Mouse (Mus musculus): ENCODE results near the gene Gm29609. TPM values are rescaled to one million over a fixed set of nuclear protein-coding genes. Genes with fewer than 3 reads are reported as not detected.

Gene Gm29609
- polyA plus RNA-seq, 1 experiment from 2014 or later, result 0.63 TPM

DNA sequence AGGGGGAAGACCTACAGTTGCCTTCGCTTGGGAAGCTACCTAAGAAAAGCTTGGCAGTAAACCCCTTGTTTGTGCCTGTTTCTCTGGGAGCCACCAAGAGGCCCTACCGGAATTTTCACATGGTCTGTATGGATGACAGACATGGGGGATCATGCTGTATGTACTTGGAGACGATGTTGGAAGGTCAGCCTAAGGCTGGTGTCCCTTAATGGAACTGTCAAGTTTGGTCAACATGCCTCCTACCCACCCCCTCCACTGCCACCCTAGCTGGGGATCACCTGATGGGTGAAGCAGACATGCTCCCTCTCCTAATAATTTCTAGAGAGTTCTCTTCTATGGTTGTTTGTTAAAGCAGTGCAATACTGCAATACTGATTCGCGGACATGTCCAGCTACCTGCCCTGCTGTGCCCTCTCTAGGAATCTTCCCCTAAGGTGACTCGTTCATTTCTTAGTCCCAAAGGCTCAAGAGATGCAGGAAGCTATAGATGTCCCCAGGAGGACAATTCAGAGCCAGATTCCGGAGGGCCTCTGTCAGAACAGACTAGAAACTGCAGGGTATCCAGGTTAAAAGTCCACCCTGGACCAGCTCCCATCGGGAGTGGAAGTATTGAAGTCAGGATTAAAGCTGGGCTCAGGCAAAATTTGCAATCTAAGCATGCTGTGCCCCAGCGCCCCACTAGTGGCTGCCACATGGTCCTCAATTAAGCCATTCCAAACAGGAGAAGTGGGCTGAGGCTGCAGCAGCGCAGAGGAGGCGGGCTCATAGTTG is 83.8 kb downstream of the Gm29609 start:
- no peak for ATAC-seq (replicated peaks; ENCODE audit: extremely low read depth, insufficient read depth, low FRiP score)

DNA sequence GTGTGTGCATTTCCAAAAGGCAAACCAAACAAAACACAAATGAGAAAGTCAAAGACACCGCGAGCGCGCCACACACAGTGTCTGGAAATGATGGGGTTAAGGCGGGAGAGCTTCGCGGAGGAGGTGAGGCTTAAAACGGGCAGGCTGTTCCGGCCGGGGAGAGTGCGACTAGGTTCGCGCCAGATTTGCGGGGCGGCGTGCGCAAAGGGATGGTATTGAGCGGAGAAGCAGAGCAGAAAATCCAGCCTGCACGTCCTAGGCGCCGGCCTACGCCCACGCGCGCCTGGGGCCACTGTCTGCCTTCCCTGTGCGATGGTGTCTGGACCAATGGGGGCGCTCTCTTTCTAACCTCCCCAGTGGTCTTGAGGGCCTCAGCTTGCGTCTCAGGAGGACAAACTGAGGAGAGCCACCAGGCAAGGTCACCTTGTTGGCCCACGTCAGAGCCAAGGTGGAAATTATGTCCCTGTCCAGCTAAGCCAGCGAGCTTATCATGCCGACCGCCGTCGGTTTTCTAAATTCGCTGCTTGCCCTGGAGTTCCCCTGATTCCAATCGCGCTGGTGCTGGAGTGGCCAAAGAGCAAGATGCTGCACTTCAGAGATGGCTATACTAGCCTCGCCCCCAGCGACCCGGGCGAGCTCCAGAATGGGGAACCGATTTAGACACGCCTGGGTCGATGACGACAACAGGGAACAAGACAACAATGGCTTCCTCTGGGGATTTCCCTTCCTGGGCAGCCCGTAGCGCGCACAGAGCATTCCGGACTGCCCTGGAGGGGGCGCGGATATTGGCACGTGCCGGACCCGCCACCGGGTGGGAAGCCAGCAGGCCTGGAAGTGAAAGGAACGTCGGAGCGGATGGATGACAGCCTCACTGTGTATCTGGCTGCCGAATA is 84.7 kb downstream of the Gm29609 start:
- Histone ChIP-seq H3K27ac (ENCODE audit: low read length) (no peak overlapping the region), H3K9ac (ENCODE audit: low read length) (peak overlapping the region; percentile 53), H3K27me3 (ENCODE audit: control insufficient read depth, insufficient read depth, low read length) (peaks cover 84% of the 10 kb centered on the region), H3K4me1 (ENCODE audit: control insufficient read depth, insufficient read depth, low read length) (peaks cover 26% of the 10 kb centered on the region), H3K9me3 (replicated peaks; ENCODE audit: control insufficient read depth, low read length) (no peaks in the 10 kb centered on the region; the same call in 1 of the 2 replicates), H3K4me2 (ENCODE audit: low read depth, low read length) (peak overlapping the region; percentile 77), H3K4me3 (ENCODE audit: low read length) (peak overlapping the region; percentile 54), H3K36me3 (ENCODE audit: control insufficient read depth, insufficient read depth) (no peaks in the 10 kb centered on the region)
- peak; percentile 61 for ATAC-seq (replicated peaks; ENCODE audit: extremely low read depth, insufficient read depth, low FRiP score)
- under 1% methylated on average over 59 of the region's 59 CpGs for WGBS

More for the DNA sequence above, 83.8 kb downstream of the Gm29609 start:
- no peaks in the 10 kb centered on the region for H3K36me3 ChIP-seq (ENCODE audit: control insufficient read depth, insufficient read depth)
- peaks cover 75% of the 10 kb centered on the region for H3K27me3 ChIP-seq (ENCODE audit: control insufficient read depth, insufficient read depth, low read length)
- H3K4me2 ChIP-seq (ENCODE audit: low read depth, low read length), result peak overlapping the region; percentile 77
- H3K27ac ChIP-seq (ENCODE audit: low read length), result no peak overlapping the region
- peak overlapping the region; percentile 53 for H3K9ac ChIP-seq (ENCODE audit: low read length)
- no peaks in the 10 kb centered on the region; the same call in 1 of the 2 replicates for H3K9me3 ChIP-seq (replicated peaks; ENCODE audit: control insufficient read depth, low read length)
- peak overlapping the region; percentile 54 for H3K4me3 ChIP-seq (ENCODE audit: low read length)
- 34% methylated on average over 11 of the region's 11 CpGs for WGBS
- H3K4me1 ChIP-seq (ENCODE audit: control insufficient read depth, insufficient read depth, low read length), result peaks cover 26% of the 10 kb centered on the region

Other genes with a start within 250 kb of the Gm29609 start
- 2.6 and 2.7 TPM in 2 replicates for gene Cgref1, start 234.3 kb downstream of the Gm29609 start, polyA plus RNA-seq (2015; fragmentation: Nextera tagmentation; extraction: Ambion mirVana)
- gene Preb, start 219.6 kb downstream of the Gm29609 start, polyA plus RNA-seq (2015; fragmentation: Nextera tagmentation; extraction: Ambion mirVana), result 95.9 and 96.5 TPM in 2 replicates
- 0.09 and 0.24 TPM in 2 replicates for gene Tcf23, start 211.2 kb downstream of the Gm29609 start, polyA plus RNA-seq (2015; fragmentation: Nextera tagmentation; extraction: Ambion mirVana)
- gene Atraid, start 131.6 kb downstream of the Gm29609 start, polyA plus RNA-seq (2015; fragmentation: Nextera tagmentation; extraction: Ambion mirVana), result 117 and 121 TPM in 2 replicates
- 9.4 and 9.5 TPM in 2 replicates for gene Slc5a6, start 131.0 kb downstream of the Gm29609 start, polyA plus RNA-seq (2015; fragmentation: Nextera tagmentation; extraction: Ambion mirVana)
- gene Cad, start 125.1 kb downstream of the Gm29609 start, polyA plus RNA-seq (2015; fragmentation: Nextera tagmentation; extraction: Ambion mirVana), result 14.4 and 18.4 TPM in 2 replicates
- not detected in 2 replicates for gene Dnajc5g, start 73.6 kb downstream of the Gm29609 start, polyA plus RNA-seq (2015; fragmentation: Nextera tagmentation; extraction: Ambion mirVana)
- gene Slc30a3, start 71.7 kb downstream of the Gm29609 start, polyA plus RNA-seq (2015; fragmentation: Nextera tagmentation; extraction: Ambion mirVana), result 0.27 and 0.35 TPM in 2 replicates
- gene Trim54, start 63.2 kb downstream of the Gm29609 start, polyA plus RNA-seq (2015; fragmentation: Nextera tagmentation; extraction: Ambion mirVana), result 8.1 and 11.2 TPM in 2 replicates
- not detected in 2 replicates for gene Ucn, start 41.1 kb downstream of the Gm29609 start, polyA plus RNA-seq (2015; fragmentation: Nextera tagmentation; extraction: Ambion mirVana)
- 87.6 and 91.5 TPM in 2 replicates for gene Mpv17, start 25.7 kb downstream of the Gm29609 start, polyA plus RNA-seq (2015; fragmentation: Nextera tagmentation; extraction: Ambion mirVana)
- gene Gtf3c2, start 233 bp upstream of the Gm29609 start, polyA plus RNA-seq (2015; fragmentation: Nextera tagmentation; extraction: Ambion mirVana), result 39.7 and 46.4 TPM in 2 replicates
- gene Snx17, start 13.3 kb upstream of the Gm29609 start, polyA plus RNA-seq (2015; fragmentation: Nextera tagmentation; extraction: Ambion mirVana), result 113 and 122 TPM in 2 replicates
- 61.4 and 73.3 TPM in 2 replicates for gene Eif2b4, start 13.5 kb upstream of the Gm29609 start, polyA plus RNA-seq (2015; fragmentation: Nextera tagmentation; extraction: Ambion mirVana)
- 6.2 and 6.5 TPM in 2 replicates for gene Zfp513, start 22.4 kb upstream of the Gm29609 start, polyA plus RNA-seq (2015; fragmentation: Nextera tagmentation; extraction: Ambion mirVana)
- gene Ppm1g, start 40.8 kb upstream of the Gm29609 start, polyA plus RNA-seq (2015; fragmentation: Nextera tagmentation; extraction: Ambion mirVana), result 102 and 103 TPM in 2 replicates
- 123 TPM in 2 replicates for gene Nrbp1, start 61.0 kb upstream of the Gm29609 start, polyA plus RNA-seq (2015; fragmentation: Nextera tagmentation; extraction: Ambion mirVana)
- 0.29 and 0.40 TPM in 2 replicates for gene Gm9970, start 61.3 kb upstream of the Gm29609 start, polyA plus RNA-seq (2015; fragmentation: Nextera tagmentation; extraction: Ambion mirVana)
- gene Krtcap3, start 71.8 kb upstream of the Gm29609 start, polyA plus RNA-seq (2015; fragmentation: Nextera tagmentation; extraction: Ambion mirVana), result 5.4 and 6.3 TPM in 2 replicates
- 22.3 and 26.8 TPM in 2 replicates for gene Ift172, start 111.2 kb upstream of the Gm29609 start, polyA plus RNA-seq (2015; fragmentation: Nextera tagmentation; extraction: Ambion mirVana)
- 15.7 and 16.9 TPM in 2 replicates for gene Fndc4, start 116.2 kb upstream of the Gm29609 start, polyA plus RNA-seq (2015; fragmentation: Nextera tagmentation; extraction: Ambion mirVana)
- gene Gckr, start 117.5 kb upstream of the Gm29609 start, polyA plus RNA-seq (2015; fragmentation: Nextera tagmentation; extraction: Ambion mirVana), result 0.16 and 0.18 TPM in 2 replicates